Mouse (Mus musculus) limb, embryonic 15.5 days (tissue): Measurements from ENCODE around the gene Zdhhc15. TPM values are rescaled to one million over a fixed set of nuclear protein-coding genes. Genes with fewer than 3 reads are reported as not detected.
A peak's percentile ranks its signal among the peaks of the same experiment; 100 is the strongest.
"Not testable (repeated sequence)": the region's sequence is repeated elsewhere in the genome, so short reads cannot be mapped to it uniquely, and the experiment has no call there.

Experiments
- ATAC-seq: fragments of 200-750 bp; cut with Nextera tagmentation; 2 replicates; pipeline ENCODE4 v1.8.0; 2017; ENCODE audit warnings: low read depth, moderate TSS enrichment; ENCODE audit not compliant: insufficient number of reproducible peaks, low FRiP score, low TSS enrichment
- H3K27ac ChIP-seq: fragments of 300-500 bp; sonication (generic); 2 replicates; pipeline ENCODE4 v1.5.1; 2015; ENCODE audit warnings: moderate library complexity, mild to moderate bottlenecking, inconsistent platforms
- H3K27me3 ChIP-seq: fragments of 300-500 bp; sonication (generic); 2 replicates; pipeline ENCODE4 v1.6.1; 2015; ENCODE audit warnings: inconsistent platforms
- H3K36me3 ChIP-seq: fragments of 300-500 bp; sonication (generic); 2 replicates; pipeline ENCODE4 v1.6.1; 2015; ENCODE audit warnings: inconsistent platforms
- H3K4me1 ChIP-seq: fragments of 300-500 bp; sonication (generic); 2 replicates; pipeline ENCODE4 v1.6.1; 2015; ENCODE audit warnings: inconsistent platforms
- H3K4me2 ChIP-seq: fragments of 300-500 bp; sonication (generic); 2 replicates; pipeline ENCODE4 v1.6.1; 2015; ENCODE audit warnings: mild to moderate bottlenecking, inconsistent platforms
- H3K4me3 ChIP-seq: fragments of 300-500 bp; sonication (generic); 2 replicates; pipeline ENCODE4 v1.5.1; 2015; ENCODE audit warnings: mild to moderate bottlenecking, inconsistent platforms
- H3K9ac ChIP-seq: fragments of 300-500 bp; sonication (generic); 2 replicates; pipeline ENCODE4 v1.6.1; 2015; ENCODE audit warnings: inconsistent platforms
- H3K9me3 ChIP-seq: fragments of 300-500 bp; sonication (generic); 2 replicates; pipeline ENCODE4 v1.6.1; 2016; ENCODE audit warnings: inconsistent platforms
- WGBS: fragments of 180-500 bp; shearing (Covaris S2); methylation state at CpG from one replicate; pipeline ENCODE4 v1.1.7; 2015; 5-methylcytosine and 5-hydroxymethylcytosine counted together
- polyA plus RNA-seq: library from polyadenylated mRNA; unstranded; fragments of >200 nt; fragmentation: Nextera tagmentation; extraction: Ambion mirVana; gene quantifications from 2 replicates; pipeline ENCODE4 v1.2.1, GENCODE M21; 2015

Zdhhc15 gene
- 11.0 and 11.2 TPM in 2 replicates for polyA plus RNA-seq

- H3K27me3 ChIP-seq: peaks cover 5% of the 10 kb centered on the region; the same call in 1 of the 2 replicates
These were observed at the start of gene Zdhhc15 for GRCm38 (mm10) chrX:104670757-104671549. Gene Zdhhc15 (minus strand): TSS chrX:104671064.

DNA sequence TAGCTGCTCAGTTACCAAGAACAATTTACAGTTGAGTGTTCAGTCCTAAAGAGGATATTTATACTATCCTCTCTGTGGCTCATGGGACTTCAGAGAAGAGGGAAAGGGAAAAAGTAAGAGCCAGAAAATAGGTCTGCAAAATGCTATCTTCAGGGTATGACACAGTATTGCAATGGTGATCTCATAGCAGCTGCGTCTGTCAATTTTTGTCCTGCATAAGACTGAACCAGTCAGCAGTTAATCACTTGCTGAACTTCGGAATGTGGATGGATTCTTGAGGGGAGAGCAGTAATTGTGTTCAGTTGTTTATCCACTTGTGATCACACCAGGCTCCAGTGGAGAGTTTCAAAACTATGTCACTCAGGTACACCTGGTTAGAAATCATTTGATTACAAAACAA is 37.1 kb upstream of the Zdhhc15 start:
- H3K27me3 ChIP-seq: no peaks in the 10 kb centered on the region
- H3K9me3 ChIP-seq: no peaks in the 10 kb centered on the region
- H3K4me1 ChIP-seq: no peaks in the 10 kb centered on the region
- no peak for ATAC-seq
- H3K4me2 ChIP-seq: no peak overlapping the region
- H3K4me3 ChIP-seq: no peak overlapping the region
- H3K27ac ChIP-seq: no peak overlapping the region
- no peak overlapping the region for H3K9ac ChIP-seq
- H3K36me3 ChIP-seq: no peaks in the 10 kb centered on the region
- WGBS: 75% methylated on average over 2 of the region's 2 CpGs

More at GRCm38 (mm10) chrX:104670757-104671549, at the start of gene Zdhhc15:
- WGBS: 37% methylated on average over 25 of the region's 31 CpGs
- no peaks in the 10 kb centered on the region for H3K36me3 ChIP-seq
- ATAC-seq: peak; percentile 87
- peak within 1 kb of the TSS; percentile 43 for H3K4me2 ChIP-seq
- H3K27ac ChIP-seq: peak within 1 kb of the TSS; percentile 78
- peak within 1 kb of the TSS; percentile 51 for H3K4me3 ChIP-seq
- no peaks in the 10 kb centered on the region for H3K4me1 ChIP-seq
- H3K9me3 ChIP-seq: no peaks in the 10 kb centered on the region
- H3K9ac ChIP-seq: peak within 1 kb of the TSS; percentile 33

DNA sequence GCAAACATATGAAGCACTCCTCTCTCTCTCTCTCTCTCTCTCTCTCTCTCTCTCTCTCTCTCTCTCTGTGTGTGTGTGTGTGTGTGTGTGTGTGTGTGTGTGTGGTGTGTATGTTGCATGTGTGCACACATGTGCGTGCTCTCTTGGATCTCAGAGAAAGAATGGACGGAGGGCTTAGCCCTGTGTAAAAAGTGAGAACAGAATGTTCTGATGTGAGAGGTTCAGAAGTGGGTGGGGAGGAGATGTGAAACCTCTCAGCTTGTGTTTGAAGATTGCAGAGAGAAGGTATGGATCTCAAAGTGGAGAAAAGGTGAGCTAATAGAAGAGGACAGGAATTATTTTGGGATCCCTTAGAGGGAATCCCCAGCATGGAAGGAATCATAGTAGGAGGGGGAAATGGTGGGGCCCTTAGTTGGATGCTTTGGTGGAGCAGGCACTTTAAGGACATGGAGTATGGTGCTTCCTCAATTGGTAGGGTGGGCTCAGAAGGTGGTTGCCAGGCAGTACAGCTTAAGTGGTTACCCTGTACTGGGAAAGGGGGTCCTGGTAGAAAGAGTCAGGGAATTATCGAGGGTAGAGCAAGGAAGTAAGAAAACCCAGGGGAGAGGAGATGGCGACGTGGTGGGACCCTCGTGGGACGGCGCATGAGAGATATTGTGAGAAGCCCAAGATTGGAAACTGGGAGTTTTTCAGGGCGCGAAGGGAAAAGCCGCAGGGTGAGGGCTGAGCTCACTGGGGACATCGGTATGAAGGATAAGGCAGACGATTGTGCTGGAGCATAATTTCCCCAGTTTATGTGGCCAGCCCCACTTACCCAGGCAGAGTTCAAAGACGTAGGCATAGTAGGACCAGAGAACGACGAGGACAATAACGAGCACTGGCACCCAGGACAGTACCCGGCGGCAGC is 761 bp downstream of the Zdhhc15 start:
- ATAC-seq: 0 out of 2 replicates have a peak, but pooled peaks have one; percentile 10
- Histone ChIP-seq H3K4me3 (peak overlapping the region; percentile 51), H3K4me2 (peak overlapping the region; percentile 43), H3K9ac (peak overlapping the region; percentile 33), H3K27me3 (peaks cover 5% of the 10 kb centered on the region; the same call in 1 of the 2 replicates), H3K27ac (peak overlapping the region; percentile 78), H3K9me3 (no peaks in the 10 kb centered on the region), H3K36me3 (no peaks in the 10 kb centered on the region), H3K4me1 (no peaks in the 10 kb centered on the region)
- 28% methylated on average over 18 of the region's 19 CpGs for WGBS

DNA sequence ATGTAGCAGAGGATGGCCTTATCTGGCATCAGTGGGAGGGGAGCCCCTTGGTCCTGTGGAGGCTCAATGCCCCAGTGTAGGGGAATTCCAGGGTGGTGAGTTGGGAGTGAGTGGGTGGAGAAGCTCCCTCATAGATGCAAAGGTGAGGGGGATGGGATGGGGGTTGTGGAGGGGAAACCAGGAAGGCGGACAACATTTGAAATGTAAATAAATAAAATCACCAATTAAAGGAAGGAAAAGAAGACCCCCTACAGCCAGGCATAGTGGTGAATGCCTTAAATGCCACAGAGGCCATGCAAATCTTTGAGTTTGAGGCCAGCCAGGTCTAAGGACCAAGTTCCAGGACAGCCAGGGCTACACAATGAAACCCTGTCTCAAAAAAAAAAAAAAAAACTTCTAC is 13.9 kb downstream of the Zdhhc15 start:
- Histone ChIP-seq H3K4me1 (no peaks in the 10 kb centered on the region), H3K27me3 (no peaks in the 10 kb centered on the region), H3K4me3 (no peak overlapping the region), H3K9me3 (no peaks in the 10 kb centered on the region), H3K4me2 (no peak overlapping the region), H3K36me3 (no peaks in the 10 kb centered on the region), H3K27ac (no peak overlapping the region), H3K9ac (no peak overlapping the region)
- ATAC-seq: no peak
- WGBS: 90% methylated on average over 1 of the region's 1 CpGs

DNA sequence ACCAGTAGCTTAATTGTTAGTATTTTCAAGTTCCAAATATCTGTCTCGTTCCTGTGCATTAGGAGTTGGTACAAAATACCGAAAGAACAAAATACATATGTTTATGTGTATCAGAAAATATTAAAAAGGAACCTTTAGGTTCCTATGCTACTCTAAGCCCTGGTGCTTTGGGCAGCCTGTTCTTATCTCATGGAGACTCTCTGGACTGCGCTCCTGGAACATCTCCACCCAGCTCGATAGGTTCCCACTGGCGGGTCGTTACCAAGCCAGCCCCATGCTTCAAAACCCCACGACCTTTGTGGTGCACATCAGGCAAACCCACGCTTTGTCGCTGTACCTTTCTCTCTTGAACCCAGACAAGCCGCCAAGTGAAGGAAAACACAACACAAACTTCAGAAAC is 58.3 kb downstream of the Zdhhc15 start:
- WGBS: 93% methylated on average over 10 of the region's 10 CpGs
- Histone ChIP-seq H3K27me3 (peaks cover 2% of the 10 kb centered on the region; the same call in 1 of the 2 replicates), H3K9ac (no peak overlapping the region), H3K27ac (no peak overlapping the region), H3K4me3 (no peak overlapping the region), H3K36me3 (no peaks in the 10 kb centered on the region), H3K9me3 (no peaks in the 10 kb centered on the region), H3K4me2 (no peak overlapping the region), H3K4me1 (no peaks in the 10 kb centered on the region)
- no peak for ATAC-seq

DNA sequence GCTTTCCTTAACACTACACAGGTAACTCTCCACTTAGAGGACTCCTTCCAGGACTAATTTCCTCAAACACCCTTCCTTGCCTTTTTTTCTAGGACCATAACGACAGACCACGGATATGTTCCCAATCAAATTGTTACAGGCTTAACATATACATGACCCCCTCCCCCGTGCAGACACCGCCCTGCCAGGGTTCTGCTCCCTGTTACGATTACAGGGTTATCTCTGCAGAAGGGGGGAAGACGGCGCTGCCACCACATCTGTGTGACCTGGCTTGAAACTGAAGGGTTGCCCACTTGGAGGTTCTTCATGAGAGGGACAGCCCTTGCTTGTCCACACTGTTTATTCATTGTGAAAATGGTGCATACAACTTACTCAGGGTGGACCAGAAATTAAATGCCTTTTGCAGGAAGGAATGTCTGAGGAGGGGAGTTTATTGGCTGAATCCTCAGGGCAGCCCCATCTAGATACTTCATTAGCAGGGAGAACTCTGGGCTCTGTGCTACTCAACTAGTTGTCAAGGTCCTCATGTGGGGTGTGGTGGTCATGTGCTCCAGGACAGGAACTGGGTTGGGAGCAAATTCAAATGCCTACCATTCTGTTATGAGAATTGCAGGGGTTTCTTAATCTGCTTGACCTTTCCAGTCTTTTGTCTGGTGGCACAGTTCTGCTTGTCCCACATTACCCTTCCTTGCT is 67.0 kb downstream of the Zdhhc15 start:
- H3K9me3 ChIP-seq, H3K4me1 ChIP-seq, H3K4me3 ChIP-seq, ATAC-seq, H3K4me2 ChIP-seq, H3K9ac ChIP-seq, H3K36me3 ChIP-seq, H3K27ac ChIP-seq, H3K27me3 ChIP-seq: not testable (repeated sequence)
- WGBS: 80% methylated on average over 2 of the region's 7 CpGs

GRCm38 (mm10) chrX:104602168-104602859 is 68.5 kb downstream of the Zdhhc15 start:
- H3K9ac ChIP-seq, H3K27me3 ChIP-seq, H3K36me3 ChIP-seq, ATAC-seq, H3K9me3 ChIP-seq, H3K4me3 ChIP-seq, H3K27ac ChIP-seq, H3K4me1 ChIP-seq, H3K4me2 ChIP-seq: not testable (repeated sequence)
- 86% methylated on average over 8 of the region's 13 CpGs for WGBS

DNA sequence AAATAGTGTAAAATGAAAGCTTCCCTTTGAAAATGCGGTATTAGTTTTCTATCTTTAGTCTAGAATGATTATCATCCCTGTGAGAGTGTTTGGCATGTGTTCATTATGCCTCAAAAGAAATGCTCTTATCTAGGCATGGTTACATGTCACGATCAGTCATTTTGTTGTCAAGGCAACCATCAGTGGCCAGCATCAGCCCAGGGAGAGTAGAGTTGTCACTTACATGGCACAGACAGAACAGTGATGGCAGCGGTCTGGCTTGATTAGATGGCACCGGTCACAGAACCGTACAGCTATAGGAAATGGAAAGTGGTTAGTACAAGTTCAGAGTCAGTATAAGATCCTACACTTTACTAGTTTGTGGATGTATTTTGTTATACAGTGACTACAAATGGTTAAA is 96.9 kb downstream of the Zdhhc15 start:
- Histone ChIP-seq H3K4me3 (no peak overlapping the region), H3K27ac (no peak overlapping the region), H3K36me3 (no peaks in the 10 kb centered on the region), H3K27me3 (no peaks in the 10 kb centered on the region), H3K4me1 (no peaks in the 10 kb centered on the region), H3K9ac (no peak overlapping the region), H3K4me2 (no peak overlapping the region), H3K9me3 (no peaks in the 10 kb centered on the region)
- ATAC-seq: no peak
- 89% methylated on average over 5 of the region's 5 CpGs for WGBS

DNA sequence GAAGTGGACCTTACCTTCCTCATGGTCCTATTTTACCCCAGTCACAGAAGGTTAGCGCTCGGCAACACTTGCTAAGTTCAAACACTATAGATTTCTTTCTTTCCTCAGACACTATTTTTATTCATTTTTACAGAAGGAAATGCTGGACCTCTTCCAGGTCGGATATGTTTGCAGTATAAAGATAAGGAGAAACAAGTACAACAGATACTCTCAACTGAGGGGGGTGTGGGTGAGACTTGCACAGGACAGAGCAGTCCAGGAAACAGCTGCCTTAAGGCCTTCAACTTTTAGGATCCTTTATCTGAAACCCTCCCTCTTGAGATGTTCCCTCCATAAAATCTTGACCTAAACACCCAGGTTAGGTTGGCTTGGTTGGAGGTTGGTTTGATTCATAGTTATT is 103.4 kb downstream of the Zdhhc15 start:
- Histone ChIP-seq H3K36me3 (no peaks in the 10 kb centered on the region), H3K4me1 (no peaks in the 10 kb centered on the region), H3K4me3 (no peak overlapping the region), H3K27ac (no peak overlapping the region), H3K9me3 (no peaks in the 10 kb centered on the region), H3K27me3 (no peaks in the 10 kb centered on the region), H3K9ac (no peak overlapping the region), H3K4me2 (no peak overlapping the region)
- ATAC-seq: no peak
- WGBS: 81% methylated on average over 3 of the region's 3 CpGs

- Histone ChIP-seq H3K4me1 (no peaks in the 10 kb centered on the region), H3K9ac (no peak overlapping the region), H3K9me3 (no peaks in the 10 kb centered on the region), H3K27me3 (0 out of 2 replicates have a peak, but pooled peaks cover 4% of the 10 kb centered on the region), H3K27ac (no peak overlapping the region), H3K4me3 (no peak overlapping the region), H3K36me3 (no peaks in the 10 kb centered on the region), H3K4me2 (no peak overlapping the region)
- no peak for ATAC-seq
- 91% methylated on average over 1 of the region's 1 CpGs for WGBS
These were observed 125.6 kb downstream of the Zdhhc15 start for GRCm38 (mm10) chrX:104545283-104545682.

DNA sequence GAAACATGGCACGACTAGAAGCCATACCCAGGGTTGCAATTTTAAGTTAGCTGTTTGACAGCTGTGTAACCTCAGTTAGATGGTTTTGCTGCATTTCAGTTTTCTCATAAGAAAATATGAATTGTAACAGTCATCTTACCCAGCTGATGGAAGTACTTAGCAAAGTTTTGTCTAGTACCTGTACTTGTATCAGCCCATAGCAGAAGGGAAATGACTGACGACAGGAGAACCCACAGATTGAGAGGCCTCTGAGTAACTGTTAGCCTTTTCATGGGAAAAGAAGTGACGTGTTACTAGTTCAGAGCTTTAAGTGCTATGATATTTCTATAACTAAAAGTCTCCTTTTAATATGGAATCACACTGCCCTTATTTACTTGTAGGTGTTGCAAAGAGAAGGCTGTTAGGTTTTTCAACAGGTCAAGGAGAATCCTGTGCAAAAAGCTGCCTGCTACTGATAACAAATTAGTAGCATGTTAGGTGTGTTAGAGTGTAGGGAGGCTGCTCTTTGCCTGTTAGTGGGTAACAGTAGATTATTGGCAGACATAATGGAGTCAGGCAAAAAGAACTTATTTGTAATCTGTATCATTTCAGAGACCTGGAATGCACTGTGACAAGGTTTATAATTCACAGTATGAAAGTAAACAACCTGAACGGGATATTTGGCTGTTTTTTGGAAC is 126.8 kb downstream of the Zdhhc15 start:
- no peaks in the 10 kb centered on the region for H3K36me3 ChIP-seq
- H3K9me3 ChIP-seq: no peaks in the 10 kb centered on the region
- H3K9ac ChIP-seq: no peak overlapping the region
- H3K27ac ChIP-seq: no peak overlapping the region
- H3K4me1 ChIP-seq: no peaks in the 10 kb centered on the region
- H3K4me3 ChIP-seq: no peak overlapping the region
- no peak for ATAC-seq
- 75% methylated on average over 4 of the region's 4 CpGs for WGBS
- no peak overlapping the region for H3K4me2 ChIP-seq
- 0 out of 2 replicates have a peak, but pooled peaks cover 4% of the 10 kb centered on the region for H3K27me3 ChIP-seq
